Mouse (Mus musculus): Measurements from ENCODE around the gene Dcn.

The Dcn gene

DNA sequence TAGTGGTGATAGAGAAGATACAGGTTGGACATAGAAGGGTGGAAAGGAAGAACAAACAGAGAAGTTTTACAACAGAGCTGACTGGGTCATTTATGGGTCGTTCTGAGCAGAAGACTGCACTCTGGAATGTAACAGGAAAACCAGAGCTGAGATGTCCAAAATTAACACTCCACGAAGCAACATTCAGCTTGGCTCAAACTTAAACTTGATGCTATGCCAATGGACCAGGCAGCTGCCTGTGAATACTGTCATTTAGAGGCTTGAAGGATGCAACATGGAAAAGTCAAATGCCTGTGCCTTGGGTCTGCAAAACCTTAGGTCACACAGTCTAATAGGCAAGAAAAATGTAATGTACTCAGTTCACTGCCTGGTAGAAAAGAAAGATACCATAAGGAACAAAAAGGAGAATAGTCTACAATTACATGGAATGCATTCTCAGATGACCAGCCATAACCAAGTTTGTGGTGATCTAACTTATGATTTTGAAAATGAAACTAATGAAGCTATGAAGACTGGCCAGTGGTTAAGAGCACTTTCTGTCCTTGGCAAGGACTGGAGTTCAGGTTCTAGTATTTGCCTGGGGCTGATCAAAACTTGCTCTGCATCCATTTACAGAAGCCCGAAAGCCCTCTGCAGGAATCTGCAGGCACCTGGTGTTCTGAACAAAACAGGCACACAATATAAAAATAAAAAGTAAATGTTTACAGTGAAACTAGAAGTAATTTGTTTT lies 9.8 kb upstream of the Dcn start:
- no peaks in the 10 kb centered on the region for H3K27me3 ChIP-seq (ENCODE audit: insufficient read depth, low read length)
- H3K36me3 ChIP-seq (ENCODE audit: insufficient read depth, low read length), result no peaks in the 10 kb centered on the region
- no peaks in the 10 kb centered on the region for H3K4me1 ChIP-seq (replicated peaks; ENCODE audit: low read depth, low read length)
- no peaks in the 10 kb centered on the region for H3K9me3 ChIP-seq (ENCODE audit: low read length)
- TF ChIP-seq NANOG (IDR thresholded peaks at IDR 0.05; ENCODE audit: borderline replicate concordance, low read length) (no peak), CTCF (conservative IDR thresholded peaks at IDR 0.05; ENCODE audit: low read length) (no peak), POU5F1 (IDR thresholded peaks at IDR 0.05; ENCODE audit: borderline replicate concordance, low read length) (no peak)
- H3K4me3 ChIP-seq (replicated peaks; ENCODE audit: low read length), result no peak overlapping the region

DNA sequence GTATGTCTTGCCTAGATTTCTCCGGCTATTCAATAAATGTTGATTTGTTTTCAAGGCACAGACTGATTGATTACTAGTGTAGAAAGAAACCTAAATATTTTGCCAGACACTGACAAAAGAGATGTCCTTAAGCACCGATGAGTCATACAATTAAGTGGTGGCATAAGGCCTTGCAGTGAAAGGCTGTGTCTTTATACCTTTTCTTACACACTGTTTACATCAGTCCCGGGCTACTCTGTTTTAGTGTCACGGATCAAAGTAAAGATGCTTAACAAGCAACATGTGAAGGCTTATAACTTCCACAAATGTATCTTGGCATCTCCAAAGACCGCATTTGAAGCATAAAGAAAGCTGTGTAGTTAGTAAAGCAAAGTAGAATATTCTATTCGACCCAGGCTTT lies 3.9 kb upstream of the Dcn start:
- Histone ChIP-seq H3K9me3 (ENCODE audit: low read length) (no peaks in the 10 kb centered on the region), H3K4me1 (replicated peaks; ENCODE audit: low read depth, low read length) (no peaks in the 10 kb centered on the region), H3K4me3 (replicated peaks; ENCODE audit: low read length) (no peak overlapping the region), H3K27me3 (ENCODE audit: insufficient read depth, low read length) (no peaks in the 10 kb centered on the region), H3K36me3 (ENCODE audit: insufficient read depth, low read length) (no peaks in the 10 kb centered on the region)
- TF ChIP-seq POU5F1 (IDR thresholded peaks at IDR 0.05; ENCODE audit: borderline replicate concordance, low read length) (no peak), CTCF (conservative IDR thresholded peaks at IDR 0.05; ENCODE audit: low read length) (no peak), NANOG (IDR thresholded peaks at IDR 0.05; ENCODE audit: borderline replicate concordance, low read length) (no peak)

DNA sequence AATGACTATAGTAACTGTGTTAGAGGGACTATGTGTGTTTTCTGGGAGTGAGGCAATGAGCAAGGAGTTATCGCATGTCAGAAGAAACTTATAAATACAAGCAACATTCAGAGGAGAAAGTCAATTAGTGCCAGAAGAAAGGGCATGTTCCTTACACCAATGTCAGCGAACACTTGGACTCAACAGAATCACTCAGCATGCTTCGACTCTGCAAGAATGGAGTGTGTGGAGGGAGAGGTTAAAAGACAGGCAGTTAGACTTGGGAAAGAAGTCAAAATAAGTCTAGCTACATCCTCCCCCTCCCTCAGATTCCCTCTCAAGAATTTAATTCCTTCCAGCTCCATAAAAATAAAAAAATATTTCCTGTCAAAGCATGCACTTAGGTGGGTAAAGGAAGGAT lies 1.1 kb upstream of the Dcn start:
- Histone ChIP-seq H3K36me3 (ENCODE audit: insufficient read depth, low read length) (no peaks in the 10 kb centered on the region), H3K4me3 (replicated peaks; ENCODE audit: low read length) (no peak overlapping the region), H3K27me3 (ENCODE audit: insufficient read depth, low read length) (no peaks in the 10 kb centered on the region), H3K4me1 (replicated peaks; ENCODE audit: low read depth, low read length) (no peaks in the 10 kb centered on the region), H3K9me3 (ENCODE audit: low read length) (no peaks in the 10 kb centered on the region)
- TF ChIP-seq POU5F1 (IDR thresholded peaks at IDR 0.05; ENCODE audit: borderline replicate concordance, low read length), result no peak
- TF ChIP-seq NANOG (IDR thresholded peaks at IDR 0.05; ENCODE audit: borderline replicate concordance, low read length), result no peak
- no peak for TF ChIP-seq CTCF (conservative IDR thresholded peaks at IDR 0.05; ENCODE audit: low read length)

DNA sequence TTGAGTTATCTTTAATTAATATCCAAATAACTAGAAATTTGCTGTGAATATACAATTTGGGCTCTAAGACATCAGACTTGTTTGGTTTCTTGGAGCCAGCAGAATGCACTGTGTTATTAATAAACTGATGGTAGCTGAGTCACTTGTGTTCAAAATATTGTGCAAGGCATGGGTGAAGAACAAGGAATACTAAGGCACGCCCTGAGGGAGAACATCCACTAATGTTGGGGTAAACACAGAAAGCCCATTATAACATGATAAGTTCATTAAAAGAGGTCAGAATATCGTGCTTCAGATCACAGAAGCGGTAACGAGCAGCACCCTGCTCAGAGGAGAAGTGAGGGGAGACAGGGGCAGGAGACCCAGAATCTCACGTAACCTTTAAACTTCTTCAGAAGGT lies 2.7 kb downstream of the Dcn start:
- H3K4me3 ChIP-seq (replicated peaks; ENCODE audit: low read length), result no peak overlapping the region
- TF ChIP-seq POU5F1 (IDR thresholded peaks at IDR 0.05; ENCODE audit: borderline replicate concordance, low read length), result no peak
- TF ChIP-seq CTCF (conservative IDR thresholded peaks at IDR 0.05; ENCODE audit: low read length), result no peak
- TF ChIP-seq NANOG (IDR thresholded peaks at IDR 0.05; ENCODE audit: borderline replicate concordance, low read length), result no peak
- H3K27me3 ChIP-seq (ENCODE audit: insufficient read depth, low read length), result no peaks in the 10 kb centered on the region

DNA sequence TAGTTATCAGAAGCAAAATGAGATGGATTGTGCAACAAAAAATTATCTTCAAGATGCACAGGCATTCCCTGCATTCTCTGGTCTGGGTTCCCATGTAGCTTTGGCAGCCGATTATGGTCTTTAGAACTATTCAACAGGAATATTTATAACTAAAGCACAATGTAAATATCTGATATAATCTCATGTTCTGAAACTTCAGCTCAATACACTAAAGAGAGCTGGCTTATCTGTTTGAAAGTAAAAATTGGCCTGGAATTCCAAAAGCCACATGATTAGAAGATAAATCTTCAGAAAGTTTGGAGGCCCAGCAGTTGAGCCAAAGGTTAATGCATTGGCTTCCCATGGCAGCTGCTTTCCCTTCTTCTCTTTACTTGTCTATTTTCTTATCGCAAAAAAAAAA lies 4.6 kb downstream of the Dcn start:
- H3K9me3 ChIP-seq (ENCODE audit: low read length), result no peaks in the 10 kb centered on the region
- no peak overlapping the region for H3K4me3 ChIP-seq (replicated peaks; ENCODE audit: low read length)
- TF ChIP-seq POU5F1 (IDR thresholded peaks at IDR 0.05; ENCODE audit: borderline replicate concordance, low read length), result no peak
- no peak for TF ChIP-seq CTCF (conservative IDR thresholded peaks at IDR 0.05; ENCODE audit: low read length)
- TF ChIP-seq NANOG (IDR thresholded peaks at IDR 0.05; ENCODE audit: borderline replicate concordance, low read length), result no peak
- H3K27me3 ChIP-seq (ENCODE audit: insufficient read depth, low read length), result no peaks in the 10 kb centered on the region
- H3K4me1 ChIP-seq (replicated peaks; ENCODE audit: low read depth, low read length), result no peaks in the 10 kb centered on the region
- H3K36me3 ChIP-seq (ENCODE audit: insufficient read depth, low read length), result no peaks in the 10 kb centered on the region

More for the DNA sequence above, 2.7 kb downstream of the Dcn start:
- no peaks in the 10 kb centered on the region for H3K9me3 ChIP-seq (ENCODE audit: low read length)
- no peaks in the 10 kb centered on the region for H3K36me3 ChIP-seq (ENCODE audit: insufficient read depth, low read length)
- H3K4me1 ChIP-seq (replicated peaks; ENCODE audit: low read depth, low read length), result no peaks in the 10 kb centered on the region

DNA sequence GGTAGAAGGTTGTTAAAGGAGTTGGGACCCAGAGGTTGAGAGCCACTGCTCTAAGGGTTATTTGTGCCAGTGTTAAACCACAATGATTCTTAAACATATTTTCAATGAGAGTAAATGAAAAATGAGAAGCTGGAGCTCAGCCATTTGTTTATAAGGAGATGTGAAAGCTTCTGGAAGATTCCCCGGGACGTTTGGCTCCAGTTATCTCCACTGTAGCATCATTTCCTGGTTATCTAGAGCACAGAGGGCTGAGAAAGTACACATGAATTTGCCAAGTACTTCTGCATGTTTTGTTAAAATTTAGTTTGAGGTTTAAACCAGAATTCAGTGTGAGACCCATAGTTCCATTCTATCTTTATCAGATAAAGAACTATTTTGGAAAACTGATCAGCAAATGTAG lies 5.7 kb downstream of the Dcn start:
- TF ChIP-seq NANOG (IDR thresholded peaks at IDR 0.05; ENCODE audit: borderline replicate concordance, low read length), result no peak
- no peak for TF ChIP-seq POU5F1 (IDR thresholded peaks at IDR 0.05; ENCODE audit: borderline replicate concordance, low read length)
- TF ChIP-seq CTCF (conservative IDR thresholded peaks at IDR 0.05; ENCODE audit: low read length), result no peak
- no peaks in the 10 kb centered on the region for H3K36me3 ChIP-seq (ENCODE audit: insufficient read depth, low read length)
- no peaks in the 10 kb centered on the region for H3K27me3 ChIP-seq (ENCODE audit: insufficient read depth, low read length)
- H3K4me1 ChIP-seq (replicated peaks; ENCODE audit: low read depth, low read length), result no peaks in the 10 kb centered on the region
- H3K4me3 ChIP-seq (replicated peaks; ENCODE audit: low read length), result no peak overlapping the region
- no peaks in the 10 kb centered on the region for H3K9me3 ChIP-seq (ENCODE audit: low read length)

DNA sequence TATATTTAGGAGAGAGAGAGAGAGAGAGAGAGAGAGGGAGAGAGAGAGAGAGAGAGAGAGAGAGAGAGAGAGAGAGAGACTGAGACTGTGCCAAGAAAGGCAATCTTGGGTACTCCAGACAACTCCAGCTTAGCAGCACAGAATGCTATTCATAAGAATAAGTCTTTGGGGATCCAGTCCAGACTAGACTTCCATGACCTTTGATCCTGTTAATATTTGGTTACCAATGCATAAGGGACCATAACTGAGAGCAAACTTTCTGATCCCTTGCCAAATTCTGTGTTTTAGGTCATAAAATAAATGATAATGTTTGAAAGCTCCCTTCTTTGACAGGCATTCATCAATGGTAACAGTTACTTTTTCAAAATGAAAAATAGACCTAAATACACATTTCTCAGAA lies 6.7 kb downstream of the Dcn start:
- H3K4me1 ChIP-seq (replicated peaks; ENCODE audit: low read depth, low read length), result no peaks in the 10 kb centered on the region
- H3K27me3 ChIP-seq (ENCODE audit: insufficient read depth, low read length), result no peaks in the 10 kb centered on the region
- no peak overlapping the region for H3K4me3 ChIP-seq (replicated peaks; ENCODE audit: low read length)
- H3K36me3 ChIP-seq (ENCODE audit: insufficient read depth, low read length), result no peaks in the 10 kb centered on the region
- TF ChIP-seq NANOG (IDR thresholded peaks at IDR 0.05; ENCODE audit: borderline replicate concordance, low read length) (no peak), POU5F1 (IDR thresholded peaks at IDR 0.05; ENCODE audit: borderline replicate concordance, low read length) (no peak), CTCF (conservative IDR thresholded peaks at IDR 0.05; ENCODE audit: low read length) (no peak)
- H3K9me3 ChIP-seq (ENCODE audit: low read length), result no peaks in the 10 kb centered on the region

DNA sequence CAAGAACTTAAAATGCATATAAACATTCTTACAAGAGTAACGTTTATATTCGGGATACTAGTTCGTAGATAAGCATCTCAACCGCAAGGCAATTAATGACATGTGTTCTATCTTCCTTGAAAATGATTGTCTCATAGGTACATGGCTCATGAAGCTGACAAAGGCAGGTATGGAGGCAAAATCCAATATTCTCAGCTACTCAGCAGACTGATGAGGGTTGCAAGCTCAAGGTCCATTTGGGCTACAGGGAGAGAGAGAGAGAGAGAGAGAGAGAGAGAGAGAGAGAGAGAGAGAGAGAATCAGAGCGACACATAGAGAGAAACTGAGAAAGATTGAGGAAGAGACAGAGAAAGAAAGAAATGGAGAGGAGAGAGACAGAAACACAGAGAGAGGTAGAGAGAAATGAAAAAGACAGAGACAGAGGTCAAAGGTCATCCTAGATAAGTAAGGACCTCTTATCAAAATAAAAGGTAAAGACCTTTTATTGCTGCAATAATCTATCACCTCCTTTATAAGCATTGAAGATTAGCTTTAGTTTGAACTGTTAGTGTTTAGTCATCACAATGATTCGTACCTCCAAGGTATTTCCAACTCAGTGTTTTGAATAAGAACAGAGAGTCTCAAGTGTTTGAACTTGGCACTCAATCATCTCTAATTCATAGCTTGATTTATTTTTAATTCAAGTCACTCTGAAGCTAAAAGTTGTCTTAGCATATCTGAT lies 8.0 kb downstream of the Dcn start:
- Histone ChIP-seq H3K4me1 (replicated peaks; ENCODE audit: low read depth, low read length) (no peaks in the 10 kb centered on the region), H3K4me3 (replicated peaks; ENCODE audit: low read length) (no peak overlapping the region), H3K9me3 (ENCODE audit: low read length) (no peaks in the 10 kb centered on the region), H3K27me3 (ENCODE audit: insufficient read depth, low read length) (no peaks in the 10 kb centered on the region), H3K36me3 (ENCODE audit: insufficient read depth, low read length) (no peaks in the 10 kb centered on the region)
- TF ChIP-seq CTCF (conservative IDR thresholded peaks at IDR 0.05; ENCODE audit: low read length) (no peak), POU5F1 (IDR thresholded peaks at IDR 0.05; ENCODE audit: borderline replicate concordance, low read length) (no peak), NANOG (IDR thresholded peaks at IDR 0.05; ENCODE audit: borderline replicate concordance, low read length) (no peak)

Measured in E14TG2a.4 (cell line).